Mouse (Mus musculus) ovary, adult 18-20 months (tissue): ENCODE measurements around the gene Srpk2.
"Not testable (repeated sequence)": the region's sequence is repeated elsewhere in the genome, so short reads cannot be mapped to it uniquely, and the experiment has no call there.

Source experiments
- DNase-seq: peaks from one replicate; pipeline ENCODE4 v3.0.0; 2022; ENCODE audit warnings: low spot score, mixed read lengths

The Srpk2 gene

GRCm38 (mm10) chr5:23612856-23613255 is 71.6 kb downstream of the Srpk2 start:
- DNase-seq = no peak

- no peak for DNase-seq
These were observed 80.2 kb downstream of the Srpk2 start for GRCm38 (mm10) chr5:23604036-23604705.

DNA sequence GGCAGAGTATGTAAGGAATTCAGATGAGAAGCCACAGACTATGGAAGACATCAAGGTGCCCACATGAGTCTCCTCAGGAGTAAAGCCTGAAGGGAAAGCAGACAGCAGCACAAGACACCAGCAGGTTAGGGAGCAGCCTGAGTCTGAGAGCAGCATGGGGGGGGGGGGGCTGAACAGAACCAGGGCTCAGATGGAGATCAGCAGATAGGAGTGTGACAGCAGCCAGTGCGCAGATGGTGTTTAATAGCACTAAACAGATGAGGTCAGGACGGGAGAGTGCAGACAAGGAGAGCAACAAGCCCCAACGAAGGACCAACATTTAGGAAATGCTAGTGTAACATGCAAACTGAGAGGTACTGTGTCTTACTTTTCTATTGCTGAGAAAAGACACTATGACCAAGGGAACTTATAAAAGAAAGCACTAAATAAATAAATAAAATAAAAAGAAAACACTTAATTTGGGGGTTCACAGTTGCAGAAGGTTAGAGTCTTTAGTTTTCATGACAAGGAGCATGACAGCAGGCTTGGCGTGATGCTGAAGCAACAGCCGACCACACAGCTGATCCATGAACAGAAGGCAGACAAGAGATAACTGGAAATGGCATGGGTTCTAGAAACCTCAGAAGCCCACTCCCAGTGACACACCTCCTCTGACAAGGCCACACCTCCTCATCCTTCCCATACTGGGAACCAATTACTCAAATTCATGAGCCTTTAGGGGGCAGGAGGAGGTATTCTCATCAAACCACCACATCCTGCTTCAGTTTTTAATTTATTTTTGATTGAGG is 84.5 kb downstream of the Srpk2 start:
- DNase-seq = no peak

DNA sequence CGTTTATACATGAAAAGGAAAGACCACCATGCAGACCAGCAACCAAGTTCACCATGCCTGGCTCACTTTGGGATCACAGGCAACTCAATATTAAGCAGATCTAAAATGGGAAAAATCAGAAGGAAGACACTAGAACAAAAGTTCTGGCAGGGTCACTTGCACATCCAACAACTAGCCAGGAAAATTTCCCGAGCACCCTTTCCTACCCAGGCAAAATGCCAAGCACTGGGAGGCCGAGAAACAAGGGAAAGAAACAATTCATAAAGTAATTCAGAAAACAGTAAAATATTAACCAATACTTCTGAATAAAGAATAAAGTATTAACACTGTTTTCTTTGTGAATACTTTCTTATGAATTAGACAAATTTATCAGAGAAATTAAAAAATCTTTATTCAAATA is 85.2 kb downstream of the Srpk2 start:
- DNase-seq = no peak

- peak; percentile 25 for DNase-seq
These were observed 85.9 kb downstream of the Srpk2 start for GRCm38 (mm10) chr5:23598491-23598890.

- no peak for DNase-seq
These were observed 86.4 kb downstream of the Srpk2 start for GRCm38 (mm10) chr5:23597999-23598398.

- DNase-seq = no peak
These were observed 87.1 kb downstream of the Srpk2 start for GRCm38 (mm10) chr5:23597260-23597864.

GRCm38 (mm10) chr5:23596326-23596965 is 88.0 kb downstream of the Srpk2 start:
- no peak for DNase-seq

- DNase-seq = not testable (repeated sequence)
These were observed 94.1 kb downstream of the Srpk2 start for GRCm38 (mm10) chr5:23590298-23590697.

- no peak for DNase-seq
These were observed 96.8 kb downstream of the Srpk2 start for GRCm38 (mm10) chr5:23587614-23588013.

DNA sequence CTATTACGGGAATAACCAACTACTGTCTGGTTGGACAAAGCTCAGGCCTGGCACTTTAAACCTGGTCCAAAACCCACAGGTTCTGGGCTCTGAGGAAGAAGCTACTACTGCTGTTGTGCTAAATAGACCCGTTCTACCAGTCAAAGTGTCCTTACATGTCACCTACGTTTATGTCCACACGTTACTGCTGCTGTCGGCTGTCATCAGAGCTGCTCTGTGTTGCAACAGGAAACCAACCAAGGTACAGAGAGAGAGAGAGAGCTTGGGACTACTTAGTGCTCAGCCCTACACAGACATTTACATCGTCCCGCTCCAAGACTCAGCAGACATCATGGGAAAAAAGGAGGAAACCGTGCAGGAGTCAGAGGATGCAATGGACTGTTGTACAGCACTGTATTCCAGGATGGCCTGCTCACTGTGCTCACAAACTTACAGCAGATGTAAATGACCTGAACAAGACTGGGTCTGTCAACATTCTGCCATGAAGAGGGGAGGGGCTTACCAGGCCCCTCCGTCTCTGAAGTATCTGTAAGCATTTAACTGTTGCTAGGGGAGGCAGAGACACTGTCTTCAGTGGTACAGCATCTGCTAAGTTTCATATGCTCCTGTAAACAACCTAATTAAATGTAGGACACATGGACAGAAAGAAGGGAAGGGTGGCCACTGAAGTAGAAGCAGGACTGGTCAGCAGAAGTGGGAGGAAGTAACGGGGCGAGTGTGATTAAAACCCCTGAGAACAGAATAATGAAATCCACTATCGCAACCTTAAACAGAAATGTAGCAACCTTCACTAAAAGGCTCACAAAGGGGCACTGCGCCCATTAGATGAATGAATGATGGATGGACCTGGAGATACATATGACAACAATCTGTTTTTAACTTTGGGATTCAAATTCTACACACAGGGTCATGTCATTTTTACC is 97.6 kb downstream of the Srpk2 start:
- no peak for DNase-seq

DNA sequence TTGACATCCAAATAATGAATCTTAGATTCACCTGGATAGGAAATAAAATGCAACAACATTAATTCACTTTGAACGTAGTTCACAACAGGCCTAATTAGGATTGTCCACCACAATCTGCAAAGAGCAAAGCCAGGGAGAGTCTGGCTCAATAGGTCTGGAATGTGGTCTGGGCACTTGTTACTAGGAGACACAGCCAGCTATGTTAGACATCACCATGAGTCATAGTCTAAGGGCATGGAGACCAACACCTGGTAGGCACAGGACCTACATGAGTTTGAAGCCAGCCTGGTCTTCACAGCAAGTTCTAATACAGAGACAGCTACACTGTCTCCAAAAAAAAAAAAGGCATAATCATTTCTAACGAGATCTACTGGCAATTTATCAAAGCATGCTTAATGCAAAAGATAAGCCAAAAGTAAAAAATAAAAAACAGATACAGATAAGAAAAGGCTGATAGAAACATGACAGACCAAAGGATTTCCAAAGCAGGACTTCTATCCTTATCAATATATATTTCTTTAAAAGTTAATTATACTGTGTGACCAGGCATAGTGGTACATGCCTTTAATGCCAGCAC is 102.8 kb downstream of the Srpk2 start:
- no peak for DNase-seq

DNA sequence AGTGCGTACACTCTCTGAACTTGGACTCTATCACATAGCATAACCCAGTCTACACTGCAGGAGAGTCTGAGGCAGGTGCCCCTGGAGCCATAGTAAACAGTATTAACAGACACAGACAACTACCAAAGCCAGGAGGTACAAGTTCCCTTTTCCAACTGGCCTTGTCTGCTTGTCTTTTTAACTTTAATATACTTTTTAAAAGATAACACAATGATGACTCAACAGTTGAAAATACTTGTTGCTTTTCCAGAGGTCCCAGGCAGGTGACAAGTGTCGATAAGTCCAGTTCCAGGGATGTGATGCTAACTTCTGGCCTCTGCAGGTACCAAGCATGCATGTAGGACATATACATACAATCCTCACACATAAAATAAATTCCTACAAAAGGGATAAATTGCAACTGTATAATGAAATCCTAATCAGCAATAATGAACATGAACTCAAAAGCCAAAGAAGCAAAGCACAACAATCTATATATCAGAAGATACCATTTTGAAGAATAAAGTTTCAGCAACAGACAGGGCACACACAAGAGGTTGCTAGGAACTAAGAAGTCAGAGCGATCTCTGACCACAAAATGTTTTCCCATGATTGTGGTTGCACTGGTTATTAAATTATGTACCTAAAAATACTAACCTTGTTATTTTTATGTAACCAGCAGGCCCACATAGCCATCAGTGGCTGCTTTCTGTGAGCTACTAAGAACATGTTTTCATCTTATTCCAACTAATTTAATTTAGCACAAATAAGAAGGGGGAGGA is 105.1 kb downstream of the Srpk2 start:
- no peak for DNase-seq

DNA sequence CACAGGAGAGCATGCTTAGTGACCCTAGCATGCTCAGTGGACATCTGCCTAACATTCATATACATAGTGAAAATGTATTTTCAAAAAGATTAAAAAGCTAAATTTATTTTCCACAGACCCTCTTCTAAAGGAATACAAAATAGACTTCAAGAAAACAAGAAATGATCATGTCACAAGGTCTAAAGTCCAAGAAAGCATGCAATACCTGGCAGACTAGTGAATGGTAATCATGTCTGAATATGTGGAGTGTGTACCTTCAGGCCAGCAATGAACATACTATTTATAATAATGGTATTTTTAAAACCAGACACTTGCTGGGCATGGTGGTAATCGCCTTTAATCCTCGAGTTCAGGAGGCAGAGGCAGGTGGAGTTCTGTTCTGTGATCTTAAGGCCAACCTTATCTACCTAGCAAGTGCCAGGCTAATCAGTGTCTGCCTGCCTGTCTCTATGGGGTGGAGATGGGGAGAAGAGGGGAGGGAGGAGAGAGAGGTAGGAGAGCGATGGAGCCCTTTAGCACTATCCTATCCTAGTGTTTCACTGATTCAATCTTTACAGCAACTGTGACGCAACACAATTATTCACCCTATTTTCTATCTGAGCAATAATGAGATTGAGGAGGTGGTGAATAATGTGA is 106.0 kb downstream of the Srpk2 start:
- no peak for DNase-seq

DNA sequence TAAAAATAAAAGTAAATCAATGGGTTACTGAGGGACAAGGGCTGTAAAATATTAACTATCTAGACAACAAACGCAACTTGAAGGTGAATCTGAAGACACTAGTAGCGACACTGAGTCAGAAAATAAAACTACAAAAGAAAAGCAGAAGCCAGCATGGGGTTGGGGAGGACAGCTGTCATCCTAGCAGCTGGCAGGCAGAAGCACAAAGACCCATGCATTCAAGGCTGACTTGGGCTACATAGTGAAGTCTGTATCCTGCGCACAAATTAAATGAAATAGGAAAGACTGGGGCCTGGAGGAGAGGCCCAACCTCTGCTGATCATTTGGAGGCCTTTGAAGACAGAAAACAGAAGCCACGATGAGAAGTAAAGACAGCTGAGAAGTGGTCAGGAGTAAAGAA is 106.6 kb downstream of the Srpk2 start:
- no peak for DNase-seq

DNA sequence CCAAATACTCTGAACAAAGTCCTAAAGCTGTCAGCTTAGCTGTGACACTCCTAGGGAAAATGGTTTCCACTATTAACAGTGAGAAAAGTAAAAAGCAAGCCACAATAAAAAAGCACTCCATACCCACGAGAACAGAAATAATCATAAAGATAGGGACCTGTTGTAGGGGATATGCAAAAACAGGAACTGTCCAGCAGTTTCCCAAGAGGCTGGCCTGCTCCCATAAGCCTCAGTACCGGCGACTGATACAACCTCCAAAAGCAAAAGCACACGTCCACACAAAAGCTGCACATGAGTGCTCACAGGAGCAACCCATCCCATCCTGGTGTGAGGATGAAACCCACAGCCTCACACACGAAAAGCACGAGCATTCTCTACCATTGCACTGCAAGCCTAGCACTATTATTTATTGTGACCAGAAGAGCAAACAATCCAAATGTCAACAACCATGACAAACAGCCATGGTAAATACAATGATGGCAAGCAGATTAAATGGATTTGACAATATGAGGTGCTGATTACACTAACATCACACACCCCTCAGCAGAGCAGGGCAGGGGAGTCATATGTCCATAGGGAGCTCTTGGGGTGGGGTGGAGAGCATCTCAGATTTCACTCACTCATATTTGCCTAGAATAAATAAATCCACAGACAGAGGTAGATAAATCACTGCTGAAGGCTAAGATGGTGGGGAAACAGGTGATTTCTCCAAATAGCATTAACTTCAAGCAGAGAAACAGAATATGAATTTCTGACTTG is 107.9 kb downstream of the Srpk2 start:
- no peak for DNase-seq

GRCm38 (mm10) chr5:23573942-23574341 is 110.5 kb downstream of the Srpk2 start:
- DNase-seq = no peak

- no peak for DNase-seq
These were observed 116.2 kb downstream of the Srpk2 start for GRCm38 (mm10) chr5:23568188-23568587.

DNA sequence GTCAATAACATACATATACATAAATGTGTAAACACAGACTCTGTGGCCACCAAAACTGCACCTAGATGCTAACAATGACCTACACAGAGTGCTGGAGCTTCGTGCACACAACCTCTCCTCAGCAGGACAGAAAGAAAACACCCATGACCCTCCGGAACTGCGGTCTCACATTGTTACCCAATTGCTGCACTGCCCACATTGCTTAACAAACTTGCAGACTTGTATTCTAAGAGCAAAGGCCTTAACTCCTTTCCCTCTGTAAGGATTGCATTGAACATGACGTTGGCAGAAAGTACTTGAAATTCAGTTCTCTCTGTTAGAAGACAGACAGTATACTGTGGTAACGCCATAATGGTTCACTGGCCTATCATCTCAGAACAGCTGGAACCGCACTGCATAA is 118.0 kb downstream of the Srpk2 start:
- DNase-seq = no peak
